Mouse (Mus musculus): Measurements from ENCODE around the gene Rap1b.

Gene Rap1b

DNA sequence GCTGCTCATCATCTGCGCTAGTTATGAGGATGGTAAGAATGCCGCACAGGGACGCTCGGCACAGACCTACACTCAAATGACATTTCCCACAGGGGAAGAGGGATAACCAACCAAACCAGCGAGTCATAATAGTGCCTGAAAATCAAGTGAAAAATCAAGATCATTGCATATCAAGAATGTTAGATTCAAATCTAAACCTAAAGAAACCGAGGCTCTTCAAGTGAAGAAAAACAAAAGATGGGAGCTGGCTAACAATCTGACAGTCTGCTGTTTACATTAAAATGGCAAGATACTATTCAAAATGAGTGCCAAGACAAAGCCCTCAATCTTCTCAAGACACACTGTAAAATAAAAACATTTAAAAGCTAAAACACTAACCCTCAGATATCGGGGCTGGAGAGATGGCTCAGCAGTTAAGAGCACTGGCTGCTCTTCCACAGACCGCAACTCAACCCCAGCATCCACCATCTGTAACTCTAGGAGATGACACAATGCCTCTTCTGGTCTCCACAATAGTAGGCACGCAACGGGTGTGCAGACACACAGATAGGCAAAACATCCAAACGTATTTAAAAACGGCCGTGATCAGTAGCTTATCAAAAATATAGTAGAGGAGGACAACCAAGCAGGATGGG, 61.9 kb downstream of the Rap1b start:
- DNase-seq (ENCODE audit: low spot score): no peak

DNA sequence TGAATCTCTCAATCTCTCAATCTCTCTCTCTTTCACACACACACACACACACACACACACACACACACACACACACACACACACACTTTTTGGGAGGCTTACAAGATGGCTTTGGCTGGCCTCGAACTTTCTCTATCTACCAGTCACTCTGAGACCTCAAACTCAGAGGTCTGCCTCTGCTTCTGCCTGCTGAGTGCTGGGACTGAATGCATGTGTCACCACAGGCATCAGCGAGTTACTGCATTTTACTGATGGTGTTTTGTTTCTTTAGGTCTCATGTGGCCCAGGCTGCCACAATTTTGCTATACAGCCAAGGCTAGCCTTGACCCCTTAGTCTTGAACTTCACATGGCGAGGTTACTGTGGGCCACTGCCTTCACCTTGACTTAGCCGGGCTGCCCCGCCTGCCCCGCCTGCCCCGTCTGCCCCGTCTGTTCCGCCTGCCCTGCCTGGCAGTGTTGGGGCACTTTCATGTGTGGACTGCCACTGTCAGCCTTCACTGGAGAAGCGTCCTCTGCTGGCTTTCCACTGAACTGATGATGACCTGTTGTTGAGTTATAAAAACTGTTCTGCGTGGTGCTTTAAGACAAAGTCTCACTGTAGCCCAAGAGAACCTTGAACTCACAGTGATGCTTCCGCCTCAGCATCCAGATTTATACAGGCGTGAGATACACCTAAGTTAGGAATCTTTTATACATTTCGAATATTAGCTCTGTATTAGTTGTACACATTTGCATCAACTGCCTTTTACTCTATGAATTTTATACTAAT, 63.2 kb downstream of the Rap1b start:
- DNase-seq (ENCODE audit: low spot score): no peak

DNA sequence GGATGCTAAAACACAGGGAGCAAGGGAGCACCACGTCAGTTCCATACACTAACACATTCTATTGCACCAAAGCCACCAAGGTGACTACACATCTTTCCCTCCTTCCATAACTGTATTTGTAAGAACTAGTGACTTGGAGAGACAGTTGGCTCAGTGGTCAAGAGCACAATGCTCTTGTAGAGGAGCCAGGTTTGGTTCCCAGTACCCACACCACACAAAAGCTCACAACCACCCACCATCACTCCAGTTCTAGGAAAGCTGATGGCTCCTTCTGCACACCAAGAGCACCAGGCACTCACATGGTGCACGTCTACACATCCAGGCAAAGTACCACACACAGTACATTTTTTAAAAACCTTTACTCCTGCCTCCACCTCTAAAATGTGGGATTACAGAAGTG, 63.8 kb downstream of the Rap1b start:
- DNase-seq (ENCODE audit: low spot score): no peak

DNA sequence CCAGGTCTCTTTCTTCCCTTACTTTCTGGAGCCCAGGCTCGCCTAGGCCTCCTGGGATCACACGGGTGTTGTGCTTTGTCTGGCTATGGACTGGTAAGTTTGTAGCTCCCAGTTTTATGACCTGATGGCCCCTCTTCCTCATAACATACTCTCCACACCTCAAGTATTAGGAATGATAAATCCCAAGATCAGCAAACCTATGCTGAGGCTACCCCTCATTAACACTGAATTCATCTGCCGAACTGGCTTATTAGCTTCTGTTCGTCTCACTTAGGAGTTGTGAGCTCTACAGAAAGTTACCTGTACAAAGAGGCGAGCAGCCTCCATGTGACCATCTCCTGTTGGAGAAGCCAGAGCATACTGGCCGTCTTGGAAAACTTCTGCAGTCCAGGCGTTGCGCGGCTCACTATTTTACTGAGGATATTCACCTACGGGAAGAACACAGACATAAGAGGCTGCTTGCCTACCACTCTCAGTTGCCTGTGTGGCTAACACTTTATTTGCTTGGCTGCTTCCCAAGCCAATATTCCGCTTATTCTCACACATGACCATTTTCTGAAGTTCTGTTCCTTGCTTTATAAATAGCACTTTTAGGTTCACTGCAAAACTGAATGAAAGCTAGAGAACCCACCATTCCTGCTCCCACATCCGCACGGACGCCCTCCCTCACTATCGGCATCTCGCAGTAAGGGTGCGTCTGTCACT, 64.7 kb downstream of the Rap1b start:
- DNase-seq (ENCODE audit: low spot score): no peak

DNA sequence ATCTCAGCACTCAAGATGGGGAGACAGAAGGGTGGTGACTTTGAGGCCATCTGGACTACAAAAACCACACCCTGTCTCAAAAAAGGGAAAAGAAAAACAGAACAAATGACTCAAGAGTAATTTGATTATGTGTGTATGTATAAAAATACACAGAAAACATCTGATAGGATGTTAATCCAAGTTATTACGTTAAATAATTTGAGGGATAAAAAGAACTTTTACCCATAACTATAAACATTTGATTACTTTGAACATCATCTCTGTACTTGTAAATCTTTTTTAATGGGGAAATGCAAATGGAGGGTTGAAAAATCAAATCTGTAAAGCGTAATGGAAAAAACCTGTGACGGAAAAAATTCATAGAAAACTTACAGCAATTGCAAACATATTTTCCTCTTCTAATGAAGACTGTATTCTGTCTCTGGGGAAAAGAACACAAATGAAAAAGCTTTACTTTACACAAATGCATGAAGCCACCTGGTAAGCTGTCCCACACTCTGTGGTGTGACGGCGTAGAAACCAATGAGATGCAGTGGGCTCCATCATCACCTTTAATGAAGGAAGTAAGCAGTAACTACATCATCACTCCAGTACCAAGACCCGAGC, 65.4 kb downstream of the Rap1b start:
- DNase-seq (ENCODE audit: low spot score): no peak

DNA sequence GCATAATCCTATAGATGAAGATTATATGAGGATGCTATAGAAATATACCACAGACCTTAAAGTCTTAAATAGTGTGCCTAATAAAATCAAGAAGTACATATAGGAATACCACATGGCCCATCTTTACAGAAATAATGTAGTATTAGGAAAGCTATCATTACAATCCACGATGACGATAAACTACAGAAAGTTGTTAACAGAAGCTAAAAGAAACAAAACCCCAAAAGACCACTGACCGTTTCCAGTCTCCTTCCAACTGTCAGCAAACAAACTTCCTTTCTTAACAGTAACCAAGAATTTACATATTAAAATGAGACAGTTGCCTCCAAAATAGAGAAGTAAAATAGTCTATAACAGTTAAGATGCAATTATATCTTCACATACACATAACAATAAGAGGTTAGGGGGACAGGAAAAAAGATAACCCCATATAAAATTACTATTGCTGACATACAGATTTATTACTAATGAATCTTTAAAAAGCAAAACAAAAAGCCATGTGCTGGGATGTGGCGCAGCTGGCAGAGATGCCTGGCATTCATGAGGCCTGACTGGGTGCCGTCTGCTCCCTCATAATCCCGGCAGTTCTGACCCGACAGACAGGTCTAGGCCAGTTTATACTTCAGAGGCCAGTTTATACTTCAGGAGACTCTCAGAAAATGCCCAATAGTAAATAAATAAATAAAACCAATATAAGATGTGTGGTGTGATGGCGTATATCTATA, 66.1 kb downstream of the Rap1b start:
- no peak for DNase-seq (ENCODE audit: low spot score)

DNA sequence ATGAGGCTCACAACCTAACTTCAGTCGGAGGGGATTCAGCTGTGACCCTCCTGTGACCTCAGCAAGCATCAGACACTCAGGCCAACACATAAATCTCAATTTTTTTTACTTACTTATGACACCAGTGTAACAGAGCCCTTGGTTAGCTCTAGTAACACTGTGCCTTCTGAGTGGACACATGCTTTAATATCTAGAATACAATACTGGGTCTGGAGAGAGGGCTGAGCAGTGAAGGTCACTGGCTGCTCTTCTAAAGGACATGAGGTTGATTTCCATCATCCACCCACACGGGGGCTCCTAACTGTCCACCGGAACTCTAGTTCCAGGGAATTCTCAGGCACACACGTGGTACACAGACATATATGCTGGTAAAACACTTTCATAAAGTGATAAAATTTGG, 66.9 kb downstream of the Rap1b start:
- no peak for DNase-seq (ENCODE audit: low spot score)

DNA sequence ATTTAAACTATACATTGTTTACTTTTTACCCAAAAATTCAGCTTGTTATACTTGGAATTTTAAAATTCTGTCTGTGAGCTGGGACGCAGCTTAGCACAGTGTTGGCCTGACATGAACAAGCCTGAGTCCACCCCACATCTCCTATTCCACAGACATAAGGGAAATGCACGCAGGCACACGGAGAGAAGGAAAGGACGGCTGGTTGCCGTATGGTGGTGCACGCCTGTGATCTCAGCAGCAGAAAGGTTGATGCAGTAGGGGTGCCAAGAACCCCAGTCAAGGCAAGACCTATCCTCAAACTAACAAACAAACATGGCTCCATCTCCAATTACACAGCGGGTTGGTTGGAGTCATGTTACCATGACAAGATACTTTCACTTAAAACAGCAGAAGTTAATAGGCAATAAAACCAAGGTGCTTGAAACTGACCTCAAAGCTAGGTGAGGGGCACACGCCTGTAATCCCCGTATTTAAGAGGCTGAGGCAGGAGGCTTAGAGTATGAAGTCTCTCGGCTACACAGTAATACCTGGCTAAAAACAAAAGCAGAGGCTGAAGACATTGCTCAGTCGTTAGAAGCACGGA, 67.4 kb downstream of the Rap1b start:
- no peak for DNase-seq (ENCODE audit: low spot score)

DNA sequence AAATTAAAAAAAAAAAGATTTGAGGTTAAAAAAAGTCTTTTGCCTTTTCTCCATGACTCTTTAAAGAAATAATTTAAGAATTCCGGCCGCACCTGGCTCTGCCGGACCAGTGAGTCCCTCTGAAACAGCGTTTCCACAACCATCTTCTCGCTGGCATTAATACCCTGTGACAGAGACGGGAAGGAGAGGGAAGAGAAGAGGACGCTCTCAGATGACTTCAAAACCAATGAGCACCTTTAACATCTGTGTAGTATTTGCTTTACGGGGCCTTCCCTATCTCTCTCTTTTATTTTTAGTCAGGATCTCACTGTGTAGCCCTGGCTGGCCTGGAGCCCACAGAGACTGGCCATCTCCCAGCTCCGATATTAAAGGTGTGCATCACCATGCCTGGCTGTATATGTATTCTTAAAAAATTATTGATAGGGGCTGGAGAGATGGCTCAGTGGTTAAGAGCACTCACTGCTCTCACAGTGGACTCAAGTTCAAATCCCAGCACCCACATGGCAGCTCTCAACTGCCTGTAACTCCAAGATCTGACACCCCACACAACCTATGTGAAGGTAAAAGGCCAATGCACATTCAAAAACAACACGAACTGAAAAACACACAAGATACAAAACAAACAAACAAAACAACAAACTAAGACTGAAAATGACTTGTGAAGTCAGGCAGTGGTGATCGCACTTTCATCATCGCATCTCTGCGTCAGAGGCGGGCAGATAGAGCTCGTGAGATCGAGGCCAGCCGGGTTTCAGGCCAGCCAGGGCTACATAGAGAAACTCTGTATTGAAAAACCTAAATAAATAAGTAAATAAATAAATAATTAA, 68.1 kb downstream of the Rap1b start:
- DNase-seq (ENCODE audit: low spot score): no peak

DNA sequence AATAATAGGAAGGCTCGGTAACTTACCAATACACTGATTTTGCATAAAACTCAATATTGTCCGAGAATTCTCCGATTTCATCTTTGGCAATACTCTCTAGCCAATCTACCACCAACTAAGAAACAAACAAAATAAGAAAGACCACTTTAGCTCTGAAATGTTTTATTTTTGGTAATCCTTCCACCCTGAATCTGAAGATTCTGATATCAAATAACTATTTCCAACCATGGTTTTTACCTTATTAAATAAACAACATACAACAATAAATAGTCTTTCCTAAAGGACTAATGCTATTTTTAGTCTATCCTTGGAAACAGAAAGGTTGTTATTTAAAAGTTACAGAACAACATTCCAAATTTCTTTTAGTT, 68.7 kb downstream of the Rap1b start:
- DNase-seq (ENCODE audit: low spot score): no peak

DNA sequence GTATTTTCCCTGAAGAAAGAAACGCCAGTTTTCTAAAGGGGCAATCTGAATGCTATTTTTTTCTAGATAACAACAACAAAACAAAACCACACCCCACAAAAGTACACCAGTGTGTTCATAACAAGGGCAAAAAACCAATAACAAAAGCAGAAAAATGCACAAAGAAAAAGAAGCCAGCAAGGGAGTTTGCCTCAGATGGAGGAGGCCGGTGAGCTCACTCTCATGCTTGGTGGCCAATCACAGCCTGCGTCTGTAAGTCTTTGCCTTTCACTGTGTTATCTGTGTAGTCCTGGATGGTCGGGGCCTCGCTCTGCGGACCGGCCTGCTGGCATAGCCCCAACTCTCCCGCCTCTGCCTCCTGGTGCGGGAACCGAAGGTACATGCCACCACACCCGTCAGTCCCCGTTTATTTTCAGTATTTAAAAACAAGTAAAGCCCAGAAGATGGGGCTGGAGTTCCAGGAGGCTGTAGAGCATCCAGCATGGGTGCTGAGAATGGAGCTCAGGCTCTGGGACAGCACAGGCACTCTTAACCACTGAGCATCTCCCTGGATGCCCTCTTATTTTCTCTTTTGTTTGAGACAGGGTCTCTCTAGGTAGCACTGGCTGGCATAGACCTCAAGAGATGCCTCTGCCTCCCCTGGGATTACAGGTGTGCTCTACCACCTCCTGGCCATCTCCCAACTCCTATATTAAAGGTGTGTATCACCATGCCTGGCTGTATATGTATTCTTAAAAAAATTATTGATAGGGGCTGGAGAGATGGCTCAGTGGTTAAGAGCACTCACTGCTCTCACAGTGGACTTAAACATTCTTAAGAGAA, 69.3 kb downstream of the Rap1b start:
- DNase-seq (ENCODE audit: low spot score): no peak

DNA sequence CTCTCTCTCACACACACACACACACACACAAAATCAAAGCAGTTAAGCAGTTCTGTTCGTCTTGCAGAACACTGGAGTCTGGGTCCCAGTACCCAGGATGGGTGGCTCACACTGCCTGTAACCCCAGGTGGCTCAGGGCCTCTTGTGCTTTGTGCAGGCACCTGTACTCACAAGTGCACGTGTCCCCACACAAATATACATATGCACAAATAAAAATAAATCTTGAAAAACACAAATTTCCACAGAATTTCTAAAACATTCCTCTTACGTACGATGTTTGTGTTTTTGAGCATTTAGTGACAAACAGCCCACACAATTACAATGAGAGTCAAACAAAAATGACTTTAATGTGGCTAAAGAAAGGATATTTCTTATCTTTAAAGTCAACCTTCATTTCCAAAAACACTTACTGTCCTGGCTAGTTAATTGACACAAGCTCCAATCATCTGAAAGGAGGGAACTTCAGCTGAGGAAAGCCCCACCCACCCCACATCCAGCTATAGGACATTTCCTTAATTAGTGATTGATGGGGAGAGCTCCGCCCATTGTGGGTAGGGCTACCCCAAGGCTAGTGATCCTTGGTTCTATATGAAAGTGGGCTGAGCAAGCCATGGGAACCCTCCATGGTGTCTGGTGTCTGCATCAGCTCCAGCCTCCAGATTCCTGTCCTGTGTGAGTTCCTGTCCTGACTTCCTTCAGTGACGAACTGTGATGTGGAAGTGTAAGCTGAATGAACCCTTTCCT, 70.3 kb downstream of the Rap1b start:
- no peak for DNase-seq (ENCODE audit: low spot score)

DNA sequence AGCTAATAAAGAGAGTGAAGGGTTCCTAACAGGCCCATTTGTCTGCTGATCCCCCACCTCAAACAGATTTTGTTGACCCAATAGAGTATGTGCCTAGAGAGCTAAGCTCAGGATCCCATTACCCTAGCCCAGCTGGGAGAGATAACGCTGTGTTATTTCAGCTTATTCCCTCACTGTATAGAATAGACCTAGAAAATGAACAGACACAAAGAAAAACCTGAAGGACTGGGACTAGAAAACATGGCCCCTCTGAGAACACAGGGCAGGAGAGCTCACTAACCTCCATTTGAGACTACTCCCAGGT, 71.1 kb downstream of the Rap1b start:
- DNase-seq (ENCODE audit: low spot score): no peak

DNA sequence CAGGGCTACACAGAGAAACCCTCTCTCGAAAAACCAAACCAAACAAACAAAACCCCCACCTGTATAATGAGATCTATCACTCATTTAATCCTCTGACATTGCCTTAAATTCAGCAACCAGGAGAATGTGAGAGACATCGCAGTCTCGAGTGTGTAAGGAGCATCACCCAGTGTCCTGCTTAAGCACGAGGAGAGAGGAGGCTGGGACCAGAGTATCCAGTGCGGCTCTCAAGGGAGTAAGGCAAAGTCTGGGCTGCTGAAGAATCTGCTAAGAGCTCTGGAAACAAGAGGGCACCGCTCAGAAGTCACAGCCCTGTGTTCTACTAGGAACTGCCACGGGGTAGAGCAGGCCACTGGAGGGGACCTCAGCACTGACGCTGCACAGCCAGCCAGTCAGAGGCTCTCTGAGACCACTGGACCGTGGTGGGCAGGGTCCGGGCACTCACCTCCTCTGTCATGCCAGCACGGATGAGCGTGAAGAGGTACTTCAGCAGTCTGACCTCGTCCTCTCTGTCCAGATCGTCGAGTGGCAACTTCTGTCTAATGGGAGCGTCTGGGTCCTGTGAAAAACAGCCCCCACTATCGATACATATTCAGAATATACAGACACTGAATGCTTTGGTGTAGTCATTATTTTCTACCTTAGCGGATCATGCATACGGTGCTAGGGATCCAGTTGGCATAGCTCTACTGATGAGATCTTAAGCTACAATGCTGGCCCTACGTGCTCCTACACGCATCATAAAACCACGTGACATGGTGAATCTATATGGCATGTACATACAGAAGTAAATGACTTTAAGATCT, 71.6 kb downstream of the Rap1b start:
- no peak for DNase-seq (ENCODE audit: low spot score)

DNA sequence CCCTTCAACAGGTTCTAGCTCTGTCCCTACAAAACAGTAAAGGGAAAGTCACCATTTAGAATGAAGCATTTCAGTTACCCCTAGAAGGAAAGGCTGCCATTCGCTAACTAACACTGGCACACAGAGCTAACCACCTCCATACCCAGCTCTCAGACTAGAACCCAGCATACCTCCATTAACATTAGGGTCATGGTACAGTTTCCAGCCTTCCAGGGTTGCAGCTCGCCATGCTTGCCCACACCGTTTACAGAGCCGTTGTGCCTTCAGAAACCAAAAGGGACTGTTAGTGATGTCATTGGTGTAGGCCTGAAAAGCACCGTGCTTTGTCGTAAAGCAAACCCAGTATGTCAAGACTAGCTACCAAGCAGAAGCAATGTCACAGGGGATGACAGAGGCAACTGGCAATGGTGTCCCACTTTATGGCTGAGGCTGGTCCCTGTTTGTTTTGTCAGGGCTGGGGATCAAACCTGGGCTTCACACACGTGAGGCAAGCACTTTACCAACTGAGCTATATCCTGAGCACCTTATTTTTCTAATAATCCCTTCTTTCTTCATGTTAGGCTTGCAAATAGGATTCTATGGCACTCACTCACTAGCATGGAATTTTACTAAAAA, 72.6 kb downstream of the Rap1b start:
- DNase-seq (ENCODE audit: low spot score): no peak

DNA sequence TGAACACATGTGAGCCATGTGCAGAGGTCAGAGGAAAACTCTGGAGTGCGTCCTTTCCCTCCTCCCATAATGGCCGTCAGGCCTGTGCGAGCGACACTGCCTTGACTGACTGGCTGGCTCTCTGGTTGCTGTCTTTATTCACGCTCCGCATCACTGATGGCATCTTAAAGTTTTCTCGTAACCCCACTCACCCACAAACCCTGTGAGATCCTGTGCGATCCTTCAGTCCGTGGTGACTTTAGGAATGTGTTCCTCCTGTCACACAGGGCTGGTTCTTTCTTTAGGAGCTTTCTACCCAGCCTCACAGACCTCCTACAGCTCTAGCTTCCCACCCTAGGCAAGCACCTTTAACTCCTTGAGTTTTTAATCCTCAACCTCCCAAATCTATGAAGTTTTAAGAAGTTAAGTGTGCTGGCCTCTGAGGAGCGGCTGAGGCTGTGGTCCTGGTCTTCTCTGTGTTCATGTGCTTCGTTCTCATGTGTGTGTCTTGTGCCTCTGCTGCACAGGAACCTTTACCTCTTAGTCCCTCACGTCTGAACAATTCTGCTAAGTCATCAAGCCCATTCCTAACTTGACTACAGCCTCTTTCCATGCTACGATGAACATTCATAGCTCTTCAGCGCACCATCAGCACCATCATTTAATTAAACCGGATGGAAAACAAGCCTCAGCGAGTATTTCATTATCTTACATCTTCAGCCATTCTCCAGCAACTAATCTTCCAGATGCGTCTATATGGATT, 73.3 kb downstream of the Rap1b start:
- DNase-seq (ENCODE audit: low spot score): no peak

DNA sequence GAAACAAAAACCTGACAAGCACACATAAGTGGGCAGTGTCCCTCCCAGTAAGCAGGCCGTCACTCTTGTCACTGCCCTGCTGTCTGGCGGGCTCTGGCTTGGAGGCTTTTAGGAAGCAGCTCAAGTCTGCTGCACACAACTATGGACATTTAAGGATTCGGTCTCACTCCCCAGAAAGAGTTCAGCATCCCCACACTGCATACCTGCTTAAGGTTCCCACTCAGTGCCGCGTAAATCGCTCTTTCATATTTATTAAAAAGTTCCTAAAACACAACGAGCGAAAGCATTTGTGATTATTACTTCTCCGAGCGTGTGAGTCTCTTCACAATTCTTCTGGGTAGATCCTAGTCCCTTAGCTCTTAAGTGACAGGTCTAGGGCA, 74.7 kb downstream of the Rap1b start:
- DNase-seq (ENCODE audit: low spot score): no peak
